Mouse (Mus musculus): ENCODE data around the gene Sfxn2. TPM values are rescaled to one million over a fixed set of nuclear protein-coding genes. Genes with fewer than 3 reads are reported as not detected.

The Sfxn2 gene
- total RNA-seq (2014; rRNA removed): 5.9 and 6.0 TPM in 2 replicates
- 9.5 and 9.8 TPM in 2 replicates for polyA plus RNA-seq (2015; fragmentation: Nextera tagmentation; extraction: Ambion mirVana)

DNA sequence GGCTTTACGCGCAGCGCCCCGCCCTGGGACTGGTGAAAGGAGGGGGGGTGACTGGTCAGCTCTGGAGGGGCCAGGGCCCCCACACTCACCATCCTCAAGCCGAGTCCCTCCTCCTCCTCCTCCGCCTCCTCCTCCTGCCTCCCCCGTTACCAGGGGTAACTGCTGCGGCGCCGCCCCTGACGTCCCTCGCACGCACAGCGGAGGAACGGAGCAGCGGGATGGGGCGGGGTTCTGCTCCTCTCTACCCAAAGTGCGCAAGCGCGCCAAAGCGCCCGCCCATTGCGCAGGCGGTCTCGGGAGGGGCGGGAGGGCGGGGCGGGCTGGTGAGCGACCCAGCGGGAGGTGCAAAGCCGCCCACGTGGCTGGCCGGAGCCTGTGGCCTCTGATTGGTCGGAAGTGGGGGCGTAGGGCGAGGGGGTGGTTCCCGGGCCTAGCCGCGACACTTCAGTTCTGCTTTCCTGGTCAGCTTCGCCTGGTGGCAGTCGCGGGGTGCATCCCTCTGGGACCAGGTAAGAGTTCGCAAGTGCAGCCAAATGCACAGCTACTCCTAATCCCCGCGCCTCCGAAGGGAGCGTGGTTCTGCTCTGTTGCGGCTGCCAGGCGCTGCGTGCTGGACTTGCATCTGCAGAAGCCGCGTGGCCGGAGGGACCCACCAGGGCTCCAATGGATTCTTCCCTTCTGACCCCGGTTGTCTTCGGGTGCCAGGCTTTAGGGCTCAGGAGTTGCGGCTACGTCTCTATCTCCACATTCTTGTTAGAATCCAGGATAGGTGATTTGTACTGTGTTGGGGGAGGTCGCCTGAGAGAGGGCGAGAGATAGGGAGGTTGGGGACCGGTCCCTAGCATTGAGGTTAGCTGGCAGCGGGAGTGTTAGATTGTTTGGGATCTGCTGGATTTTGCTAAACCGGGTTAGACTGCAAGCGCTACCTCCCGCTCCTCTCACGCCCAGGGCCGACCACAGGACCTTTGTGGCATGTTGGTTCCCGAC is at the start of gene Sfxn2, which contains the start of gene Arl3:
Gene Sfxn2 (plus strand): TSS at position 415 of the 987 bp plus-strand sequence.
Gene Arl3 (minus strand): TSS at position 248 of the 987 bp plus-strand sequence.
- TF ChIP-seq CTCF (IDR thresholded peaks at IDR 0.05): peak; percentile 51

GRCm38 (mm10) chr19:46523480-46524151 is 49.5 kb upstream of the Sfxn2 start:
- Histone ChIP-seq H3K9me3 (ENCODE audit: low read length) (no peaks in the 10 kb centered on the region), H3K27ac (ENCODE audit: low read depth, low read length) (peak overlapping the region; percentile 76), H3K4me1 (ENCODE audit: insufficient read depth, low read length) (peaks cover 21% of the 10 kb centered on the region), H3K4me2 (ENCODE audit: low read depth, low read length, poor library complexity, severe bottlenecking) (peak overlapping the region; percentile 52), H3K4me3 (ENCODE audit: low read depth, low read length) (peak overlapping the region; percentile 17), H3K9ac (replicated peaks; ENCODE audit: low read length, poor library complexity, severe bottlenecking) (no peak overlapping the region; the same call in 1 of the 2 replicates), H3K27me3 (ENCODE audit: insufficient read depth, low read length) (no peaks in the 10 kb centered on the region), H3K36me3 (ENCODE audit: insufficient read depth, low read length) (no peaks in the 10 kb centered on the region)
- TF ChIP-seq CTCF (IDR thresholded peaks at IDR 0.05): no peak
- 4% methylated on average over 20 of the region's 20 CpGs for WGBS
- peak; percentile 83 for ATAC-seq (ENCODE audit: low FRiP score)
- peak; percentile 85 for DNase-seq (ENCODE audit: low spot score)

More for the DNA sequence above, at the start of gene Sfxn2, which contains the start of gene Arl3:
- H3K27me3 ChIP-seq (ENCODE audit: insufficient read depth, low read length): no peaks in the 10 kb centered on the region
- peak within 1 kb of the TSS; percentile 76 for H3K9ac ChIP-seq (replicated peaks; ENCODE audit: low read length, poor library complexity, severe bottlenecking)
- H3K4me3 ChIP-seq (ENCODE audit: low read depth, low read length): peak within 1 kb of the TSS; percentile 59
- no peaks in the 10 kb centered on the region for H3K9me3 ChIP-seq (ENCODE audit: low read length)
- ATAC-seq (ENCODE audit: low FRiP score) (peak; percentile 96), DNase-seq (ENCODE audit: low spot score) (peak; percentile 97)
- under 1% methylated on average over 53 of the region's 67 CpGs for WGBS
- H3K36me3 ChIP-seq (ENCODE audit: insufficient read depth, low read length): no peaks in the 10 kb centered on the region
- H3K27ac ChIP-seq (ENCODE audit: low read depth, low read length): peak within 1 kb of the TSS; percentile 77
- H3K4me1 ChIP-seq (ENCODE audit: insufficient read depth, low read length): no peaks in the 10 kb centered on the region
- peak within 1 kb of the TSS; percentile 73 for H3K4me2 ChIP-seq (ENCODE audit: low read depth, low read length, poor library complexity, severe bottlenecking)

GRCm38 (mm10) chr19:46524152-46524544 is 49.0 kb upstream of the Sfxn2 start:
- no peak overlapping the region; the same call in 1 of the 2 replicates for H3K9ac ChIP-seq (replicated peaks; ENCODE audit: low read length, poor library complexity, severe bottlenecking)

GRCm38 (mm10) chr19:46524601-46525321 is 48.4 kb upstream of the Sfxn2 start:
- H3K4me3 ChIP-seq (ENCODE audit: low read depth, low read length): no peak overlapping the region
- ATAC-seq (ENCODE audit: low FRiP score) (no peak), DNase-seq (ENCODE audit: low spot score) (no peak)
- H3K4me1 ChIP-seq (ENCODE audit: insufficient read depth, low read length): peaks cover 31% of the 10 kb centered on the region
- H3K27me3 ChIP-seq (ENCODE audit: insufficient read depth, low read length): no peaks in the 10 kb centered on the region
- H3K9me3 ChIP-seq (ENCODE audit: low read length): no peaks in the 10 kb centered on the region
- WGBS: 33% methylated on average over 14 of the region's 14 CpGs
- no peaks in the 10 kb centered on the region for H3K36me3 ChIP-seq (ENCODE audit: insufficient read depth, low read length)
- H3K27ac ChIP-seq (ENCODE audit: low read depth, low read length): peak overlapping the region; percentile 76; the same call in 1 of the 2 replicates
- H3K4me2 ChIP-seq (ENCODE audit: low read depth, low read length, poor library complexity, severe bottlenecking): 0 out of 2 replicates have a peak overlapping the region, but pooled peaks have one; percentile 52
- H3K9ac ChIP-seq (replicated peaks; ENCODE audit: low read length, poor library complexity, severe bottlenecking): 0 out of 2 replicates have a peak overlapping the region, but pooled peaks have one; percentile 4
- peak; percentile 37; the same call in 1 of the 2 replicates for TF ChIP-seq CTCF (IDR thresholded peaks at IDR 0.05)

More at GRCm38 (mm10) chr19:46524152-46524544, 49.0 kb upstream of the Sfxn2 start:
- no peak for TF ChIP-seq CTCF (IDR thresholded peaks at IDR 0.05)
- Histone ChIP-seq H3K4me2 (ENCODE audit: low read depth, low read length, poor library complexity, severe bottlenecking) (peak overlapping the region; percentile 52), H3K4me3 (ENCODE audit: low read depth, low read length) (peak overlapping the region; percentile 17; the same call in 1 of the 2 replicates), H3K9me3 (ENCODE audit: low read length) (no peaks in the 10 kb centered on the region), H3K4me1 (ENCODE audit: insufficient read depth, low read length) (peaks cover 25% of the 10 kb centered on the region), H3K27ac (ENCODE audit: low read depth, low read length) (peak overlapping the region; percentile 76), H3K36me3 (ENCODE audit: insufficient read depth, low read length) (no peaks in the 10 kb centered on the region), H3K27me3 (ENCODE audit: insufficient read depth, low read length) (no peaks in the 10 kb centered on the region)
- no peak for ATAC-seq (ENCODE audit: low FRiP score)
- WGBS: 13% methylated on average over 6 of the region's 6 CpGs
- DNase-seq (ENCODE audit: low spot score): no peak

Data from midbrain, postnatal 0 days (tissue).